Mouse (Mus musculus) kidney, embryonic 14.5 days (tissue): ENCODE measurements around the gene Cstf2t. TPM values are rescaled to one million over a fixed set of nuclear protein-coding genes. Genes with fewer than 3 reads are reported as not detected.

ENCODE experiments used
- ATAC-seq: fragments of 200-750 bp; cut with Nextera tagmentation; 2 replicates; pipeline ENCODE4 v1.8.0; 2017; ENCODE audit warnings: moderate number of reproducible peaks, mild to moderate bottlenecking, moderate TSS enrichment, moderate library complexity; ENCODE audit not compliant: low FRiP score, low TSS enrichment
- H3K27ac ChIP-seq: fragments of 300-500 bp; sonication (generic); 2 replicates; pipeline ENCODE4 v1.5.1; 2014; ENCODE audit warnings: low read depth, mild to moderate bottlenecking, low read length, moderate library complexity, mixed read lengths
- H3K27me3 ChIP-seq: fragments of 300-500 bp; sonication (generic); 2 replicates; pipeline ENCODE4 v1.6.1; 2014; ENCODE audit warnings: mild to moderate bottlenecking, low read length; ENCODE audit not compliant: control insufficient read depth, insufficient read depth
- H3K36me3 ChIP-seq: fragments of 300-500 bp; sonication (generic); 2 replicates; pipeline ENCODE4 v1.6.1; 2014; ENCODE audit warnings: low read length, mixed read lengths; ENCODE audit not compliant: control insufficient read depth, insufficient read depth
- H3K4me1 ChIP-seq: fragments of 300-500 bp; sonication (generic); 2 replicates; pipeline ENCODE4 v1.6.1; 2014; ENCODE audit warnings: low read length, mixed read lengths; ENCODE audit not compliant: control insufficient read depth, insufficient read depth
- H3K4me2 ChIP-seq: fragments of 300-500 bp; sonication (generic); replicated peaks from 2 replicates; pipeline ENCODE4 v1.6.1; 2014; ENCODE audit warnings: low read depth, mild to moderate bottlenecking, low read length
- H3K4me3 ChIP-seq: fragments of 300-500 bp; sonication (generic); 2 replicates; pipeline ENCODE4 v1.5.1; 2014; ENCODE audit warnings: mild to moderate bottlenecking, low read length
- H3K9ac ChIP-seq: fragments of 300-500 bp; sonication (generic); 2 replicates; pipeline ENCODE4 v1.6.1; 2014; ENCODE audit warnings: low read depth, mild to moderate bottlenecking, low read length, moderate library complexity
- H3K9me3 ChIP-seq: fragments of 300-500 bp; sonication (generic); 2 replicates; pipeline ENCODE4 v1.6.1; 2016; ENCODE audit warnings: low read length; ENCODE audit not compliant: control insufficient read depth
- WGBS: fragments of 180-500 bp; shearing (Covaris S2); extraction: QIAGEN DNeasy Blood & Tissue Kit; methylation state at CpG from one replicate; pipeline ENCODE4 v1.1.7; 2014; 5-methylcytosine and 5-hydroxymethylcytosine counted together
- polyA plus RNA-seq: library from polyadenylated mRNA; unstranded; fragments of >200 nt; fragmentation: Nextera tagmentation; extraction: Ambion mirVana; gene quantifications from 2 replicates; pipeline ENCODE4 v1.2.1, GENCODE M21; 2014

Gene Cstf2t
- polyA plus RNA-seq, 1 experiment from 2014 or later, result 39.1 TPM

DNA sequence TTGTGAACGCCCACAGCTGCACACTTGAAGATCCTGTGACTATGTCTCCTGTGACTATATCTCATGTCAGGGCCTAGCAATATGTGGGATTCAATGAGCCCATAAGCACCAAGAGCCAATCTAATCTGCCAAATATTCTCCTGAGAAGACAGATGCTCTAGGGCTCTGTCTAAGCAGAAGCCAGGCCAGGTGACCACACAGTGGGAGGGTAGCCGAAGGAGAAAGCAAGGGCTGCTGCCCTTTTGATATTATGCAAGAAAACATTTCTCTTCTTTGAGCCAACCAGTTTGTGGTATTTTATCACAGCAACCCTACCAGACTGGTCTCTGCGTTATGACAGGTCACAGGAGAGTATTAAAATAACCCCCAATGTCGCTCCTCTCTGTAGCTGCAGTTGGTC lies 6.5 kb upstream of the Cstf2t start:
- Histone ChIP-seq H3K9ac (no peak overlapping the region), H3K4me2 (no peak overlapping the region), H3K27ac (no peak overlapping the region), H3K9me3 (no peaks in the 10 kb centered on the region), H3K4me1 (no peaks in the 10 kb centered on the region), H3K36me3 (no peaks in the 10 kb centered on the region), H3K27me3 (no peaks in the 10 kb centered on the region), H3K4me3 (no peak overlapping the region)
- WGBS, result 86% methylated on average over 4 of the region's 4 CpGs
- no peak for ATAC-seq

DNA sequence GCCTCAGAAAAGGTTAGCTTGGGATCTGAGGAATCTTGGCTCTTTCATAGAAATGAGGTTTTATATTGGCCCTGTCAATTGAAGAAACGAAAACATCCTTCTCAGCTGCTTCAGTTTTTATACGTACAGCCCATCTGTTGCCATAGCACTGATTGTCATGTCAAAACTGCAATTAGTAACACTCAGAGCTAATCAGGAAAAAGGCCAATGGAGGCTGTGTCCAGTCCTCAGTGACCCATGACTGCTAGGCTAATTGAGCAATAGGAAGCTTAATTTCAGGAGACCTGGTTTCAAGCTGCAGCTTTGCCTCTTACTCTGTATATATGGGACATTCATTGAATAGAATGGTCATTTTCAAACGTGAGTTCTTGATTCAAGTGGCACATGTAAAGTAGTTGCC lies 4.4 kb upstream of the Cstf2t start:
- Histone ChIP-seq H3K27ac (no peak overlapping the region), H3K9ac (no peak overlapping the region), H3K9me3 (no peaks in the 10 kb centered on the region), H3K4me1 (peaks cover under 1% of the 10 kb centered on the region; the same call in 1 of the 2 replicates), H3K4me2 (no peak overlapping the region), H3K27me3 (no peaks in the 10 kb centered on the region), H3K36me3 (no peaks in the 10 kb centered on the region), H3K4me3 (no peak overlapping the region)
- no peak for ATAC-seq
- 59% methylated on average over 3 of the region's 3 CpGs for WGBS

DNA sequence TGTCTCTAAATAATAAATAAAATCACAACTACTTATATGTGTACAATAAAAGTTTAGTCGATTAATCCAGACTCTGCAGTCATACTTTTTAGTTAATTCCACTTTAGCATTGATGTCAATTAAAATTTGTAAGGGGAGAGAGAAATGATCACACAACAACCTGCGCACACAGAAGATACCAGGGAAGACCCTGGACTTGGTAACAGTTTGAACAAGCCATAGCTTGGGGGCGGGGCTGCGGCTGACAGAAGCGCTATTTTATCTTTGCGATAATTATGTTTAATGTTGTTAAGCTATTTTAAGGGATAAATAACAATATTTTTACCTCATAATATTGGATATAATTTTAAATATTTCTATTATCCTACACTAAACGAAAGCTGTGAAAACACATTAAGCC lies 411 bp upstream of the Cstf2t start:
- Histone ChIP-seq H3K4me2 (peak overlapping the region; percentile 44), H3K27ac (peak overlapping the region; percentile 56; the same call in 1 of the 2 replicates), H3K36me3 (peaks cover 23% of the 10 kb centered on the region), H3K27me3 (no peaks in the 10 kb centered on the region), H3K4me1 (peaks cover 12% of the 10 kb centered on the region; the same call in 1 of the 2 replicates), H3K9me3 (peaks cover 9% of the 10 kb centered on the region), H3K9ac (peak overlapping the region; percentile 36; the same call in 1 of the 2 replicates), H3K4me3 (peak overlapping the region; percentile 65)
- ATAC-seq, result peak; percentile 33; the same call in 1 of the 2 replicates
- 20% methylated on average over 7 of the region's 7 CpGs for WGBS

DNA sequence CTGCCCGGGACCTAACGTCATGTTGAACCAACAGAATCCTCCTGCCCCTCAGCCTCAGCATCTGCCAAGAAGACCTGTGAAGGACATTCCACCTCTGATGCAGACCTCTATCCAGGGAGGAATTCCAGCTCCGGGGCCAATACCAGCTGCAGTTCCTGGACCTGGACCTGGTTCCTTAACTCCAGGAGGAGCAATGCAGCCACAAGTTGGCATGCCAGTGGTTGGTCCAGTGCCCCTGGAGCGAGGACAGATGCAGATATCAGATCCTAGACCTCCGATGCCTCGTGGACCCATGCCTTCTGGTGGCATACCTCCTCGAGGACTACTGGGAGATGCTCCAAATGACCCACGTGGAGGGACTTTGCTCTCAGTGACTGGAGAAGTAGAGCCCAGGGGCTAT lies 1.1 kb downstream of the Cstf2t start:
- Histone ChIP-seq H3K4me3 (peak overlapping the region; percentile 65), H3K9me3 (peaks cover 9% of the 10 kb centered on the region), H3K27ac (no peak overlapping the region), H3K36me3 (peaks cover 23% of the 10 kb centered on the region), H3K9ac (peak overlapping the region; percentile 77), H3K27me3 (no peaks in the 10 kb centered on the region), H3K4me2 (peak overlapping the region; percentile 74), H3K4me1 (peaks cover 12% of the 10 kb centered on the region; the same call in 1 of the 2 replicates)
- ATAC-seq, result no peak
- WGBS, result 95% methylated on average over 8 of the region's 8 CpGs

DNA sequence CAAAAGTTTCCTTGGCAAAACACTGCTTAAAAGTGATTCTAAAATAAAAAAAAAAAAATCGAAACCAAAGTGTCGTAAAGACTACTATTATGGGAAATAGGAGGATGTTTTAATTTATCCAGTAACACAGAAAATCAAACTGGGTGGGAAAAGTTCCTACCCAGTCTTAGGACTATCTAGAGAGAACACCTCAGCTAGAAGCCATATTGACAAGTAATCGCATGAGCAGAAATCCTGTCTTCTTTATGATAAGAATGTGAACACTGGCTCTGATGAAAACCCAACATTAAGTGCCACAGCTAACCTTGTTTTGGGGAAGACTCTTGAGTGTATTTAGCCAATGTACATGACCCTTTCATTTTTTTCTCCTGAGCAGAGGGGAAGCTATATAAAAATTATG lies 15.2 kb downstream of the Cstf2t start:
- Histone ChIP-seq H3K36me3 (no peaks in the 10 kb centered on the region), H3K4me3 (no peak overlapping the region), H3K4me1 (no peaks in the 10 kb centered on the region), H3K9ac (no peak overlapping the region), H3K9me3 (no peaks in the 10 kb centered on the region), H3K27ac (no peak overlapping the region), H3K27me3 (no peaks in the 10 kb centered on the region), H3K4me2 (no peak overlapping the region)
- ATAC-seq, result no peak
- WGBS, result 73% methylated on average over 3 of the region's 3 CpGs

DNA sequence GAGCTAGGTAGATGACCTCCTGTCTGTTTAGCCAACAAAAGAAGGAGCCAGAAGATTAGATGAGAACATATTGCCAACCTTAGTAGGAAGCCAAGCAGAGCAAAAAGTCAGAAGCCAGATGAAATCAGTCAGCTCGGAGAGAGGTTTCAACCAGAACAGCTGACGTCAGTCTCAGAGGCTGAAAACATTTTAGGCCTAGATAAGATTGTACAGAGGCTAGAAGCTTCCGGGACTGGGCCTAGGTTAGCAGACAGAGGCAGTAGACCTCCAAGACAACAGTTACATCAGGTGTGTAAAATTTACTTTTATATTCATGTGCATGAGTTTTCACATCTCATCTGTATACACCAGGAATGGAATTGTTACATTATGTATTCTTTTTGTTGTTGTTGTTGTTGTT lies 16.7 kb downstream of the Cstf2t start:
- WGBS, result 85% methylated on average over 3 of the region's 3 CpGs
- Histone ChIP-seq H3K27ac (no peak overlapping the region), H3K9ac (no peak overlapping the region), H3K4me1 (no peaks in the 10 kb centered on the region), H3K4me2 (no peak overlapping the region), H3K27me3 (no peaks in the 10 kb centered on the region), H3K9me3 (no peaks in the 10 kb centered on the region), H3K4me3 (no peak overlapping the region), H3K36me3 (no peaks in the 10 kb centered on the region)
- no peak for ATAC-seq

DNA sequence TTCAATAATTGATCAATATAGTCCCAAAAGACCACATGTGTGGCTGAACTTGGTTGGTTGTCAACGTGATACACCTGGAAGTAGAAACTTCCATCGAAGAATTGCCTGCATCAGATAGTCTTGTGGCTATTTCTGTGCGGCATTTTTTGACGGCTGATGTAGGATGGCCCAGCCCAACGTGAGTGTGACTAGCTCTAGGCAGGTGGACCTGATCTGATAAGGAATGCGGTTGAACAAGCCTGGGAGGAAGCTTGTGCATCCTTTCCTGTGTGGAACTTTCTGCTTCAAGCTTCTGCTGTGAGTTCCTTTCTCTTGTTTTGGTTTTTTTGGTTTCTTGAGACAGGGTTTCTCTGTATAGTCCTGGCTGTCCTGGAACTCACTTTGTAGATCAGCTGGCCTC lies 22.1 kb downstream of the Cstf2t start:
- Histone ChIP-seq H3K27ac (no peak overlapping the region), H3K4me3 (no peak overlapping the region), H3K27me3 (no peaks in the 10 kb centered on the region), H3K4me2 (no peak overlapping the region), H3K9me3 (no peaks in the 10 kb centered on the region), H3K9ac (no peak overlapping the region), H3K4me1 (no peaks in the 10 kb centered on the region; the same call in 1 of the 2 replicates), H3K36me3 (no peaks in the 10 kb centered on the region)
- WGBS, result 79% methylated on average over 6 of the region's 6 CpGs
- ATAC-seq, result no peak

DNA sequence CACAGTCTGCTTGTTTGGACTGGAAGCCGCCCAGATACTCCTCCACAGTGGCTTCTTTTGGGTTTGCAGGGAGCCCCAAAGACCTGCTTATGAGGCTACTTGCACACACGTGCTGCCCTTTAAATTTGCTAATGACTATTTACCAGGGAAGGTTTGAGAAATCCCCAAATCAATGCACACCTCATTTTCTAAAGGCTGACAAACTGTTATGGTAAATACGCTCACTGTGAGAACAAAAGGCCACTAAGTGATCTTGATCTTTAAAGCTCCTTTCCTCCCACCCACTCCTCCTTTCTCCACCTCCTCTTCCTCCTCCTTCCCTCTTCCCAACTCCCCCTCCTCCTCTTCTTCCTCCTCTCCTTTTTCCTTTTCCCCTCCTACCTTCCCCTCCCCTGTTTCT lies 23.4 kb downstream of the Cstf2t start:
- ATAC-seq, result no peak
- H3K4me1 ChIP-seq, result no peaks in the 10 kb centered on the region; the same call in 1 of the 2 replicates
- H3K27me3 ChIP-seq, result no peaks in the 10 kb centered on the region
- 34% methylated on average over 3 of the region's 3 CpGs for WGBS
- no peaks in the 10 kb centered on the region for H3K36me3 ChIP-seq
- H3K4me2 ChIP-seq, result no peak overlapping the region
- H3K9ac ChIP-seq, result no peak overlapping the region
- no peak overlapping the region for H3K4me3 ChIP-seq
- H3K9me3 ChIP-seq, result no peaks in the 10 kb centered on the region
- H3K27ac ChIP-seq, result no peak overlapping the region

DNA sequence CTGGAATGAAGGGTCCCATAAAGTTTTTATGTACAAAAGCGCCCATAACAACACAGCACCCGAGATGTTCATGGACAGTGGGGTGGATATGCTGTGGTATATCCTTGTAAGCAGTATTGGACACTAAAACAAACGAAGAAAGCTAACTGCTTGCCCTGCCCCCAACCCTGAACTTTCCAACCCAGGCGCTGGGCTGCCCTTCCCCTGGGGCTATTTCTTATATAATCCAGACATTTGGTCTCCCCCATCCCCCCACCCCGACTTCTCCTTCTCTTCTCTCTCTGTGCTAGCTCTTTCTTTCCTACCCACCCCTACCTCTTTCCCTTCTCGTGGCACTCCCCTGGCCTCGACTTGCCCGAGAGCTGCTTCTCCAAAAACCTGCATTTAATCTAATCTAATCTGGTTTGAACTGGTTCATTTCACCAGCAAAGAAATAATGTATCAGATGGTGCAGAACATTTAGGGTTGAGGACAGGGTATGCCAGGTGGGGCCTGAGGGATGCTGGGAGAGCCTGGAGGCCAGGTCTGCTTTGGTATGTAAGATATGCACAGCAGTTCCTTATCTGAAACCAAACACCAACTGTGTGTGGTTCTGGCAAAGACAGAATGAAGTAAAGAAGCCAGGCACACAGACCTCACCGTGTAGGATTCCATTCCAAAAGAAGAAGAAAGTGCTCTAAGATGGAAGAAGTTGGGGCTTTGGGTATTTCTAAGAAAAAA lies 24.4 kb downstream of the Cstf2t start:
- no peak overlapping the region for H3K27ac ChIP-seq
- no peak overlapping the region for H3K4me3 ChIP-seq
- no peaks in the 10 kb centered on the region for H3K36me3 ChIP-seq
- WGBS, result 33% methylated on average over 9 of the region's 9 CpGs
- H3K9me3 ChIP-seq, result no peaks in the 10 kb centered on the region
- 0 out of 2 replicates have a peak, but pooled peaks have one; percentile 32 for ATAC-seq
- no peaks in the 10 kb centered on the region for H3K27me3 ChIP-seq
- no peak overlapping the region for H3K4me2 ChIP-seq
- no peak overlapping the region for H3K9ac ChIP-seq
- H3K4me1 ChIP-seq, result no peaks in the 10 kb centered on the region; the same call in 1 of the 2 replicates
